Mouse (Mus musculus) skeletal muscle tissue, adult 2 months (tissue): ENCODE results near the gene Slc25a54.

Source experiments
- DNase-seq: peaks from one replicate; pipeline ENCODE4 v3.0.0-alpha.2; 2012; ENCODE audit warnings: low read depth, low spot score

The Slc25a54 gene

DNA sequence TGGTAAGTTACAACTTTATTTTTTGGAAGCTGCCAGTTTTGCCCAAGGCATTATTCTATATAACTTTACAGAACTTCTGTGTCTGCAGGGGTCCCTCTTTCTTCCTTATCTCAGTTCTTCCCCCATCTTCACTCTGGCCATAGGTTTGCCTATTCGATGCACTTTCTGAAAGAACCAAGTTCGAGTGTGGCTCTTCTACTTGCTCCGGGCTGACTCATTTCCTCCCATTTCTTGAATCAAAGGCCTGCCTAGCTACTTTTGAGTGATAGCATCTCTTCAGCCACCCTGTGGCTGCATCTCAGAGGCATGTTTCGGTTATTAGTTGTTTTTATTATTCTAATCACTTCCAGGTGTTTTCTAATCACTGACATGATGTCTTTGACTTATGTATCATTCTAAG lies 43.8 kb downstream of the Slc25a54 start:
- DNase-seq, result no peak

GRCm38 (mm10) chr3:109125531-109125930 lies 45.3 kb downstream of the Slc25a54 start:
- peak; percentile 11 for DNase-seq

- DNase-seq, result no peak
Observed at GRCm38 (mm10) chr3:109129768-109130167, 49.5 kb downstream of the Slc25a54 start.

- no peak for DNase-seq
Observed at GRCm38 (mm10) chr3:109132966-109133365, 52.7 kb downstream of the Slc25a54 start.

- no peak for DNase-seq
Observed at GRCm38 (mm10) chr3:109134036-109134435, 53.8 kb downstream of the Slc25a54 start.

- no peak for DNase-seq
Observed at GRCm38 (mm10) chr3:109135352-109135751, 55.1 kb downstream of the Slc25a54 start.

DNA sequence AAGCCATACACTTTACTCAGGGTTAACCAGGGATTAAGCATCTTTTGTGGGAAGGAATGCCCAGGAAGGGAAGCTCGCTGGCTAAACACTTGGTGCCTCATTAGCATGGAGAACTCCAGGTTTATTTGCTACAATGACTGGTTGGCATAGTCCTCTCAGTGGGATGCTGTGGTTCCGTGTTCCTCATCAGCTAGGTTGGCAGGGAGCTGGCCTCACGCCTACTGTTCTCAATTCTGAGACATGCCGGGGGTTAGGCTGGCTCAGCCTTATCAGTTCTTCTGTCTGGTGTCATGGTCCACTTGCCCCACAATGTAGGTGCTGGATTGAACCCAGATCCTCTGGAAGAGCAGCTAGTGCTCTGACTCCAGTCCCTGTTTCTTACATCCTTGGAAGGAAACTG lies 72.3 kb downstream of the Slc25a54 start:
- DNase-seq, result no peak

DNA sequence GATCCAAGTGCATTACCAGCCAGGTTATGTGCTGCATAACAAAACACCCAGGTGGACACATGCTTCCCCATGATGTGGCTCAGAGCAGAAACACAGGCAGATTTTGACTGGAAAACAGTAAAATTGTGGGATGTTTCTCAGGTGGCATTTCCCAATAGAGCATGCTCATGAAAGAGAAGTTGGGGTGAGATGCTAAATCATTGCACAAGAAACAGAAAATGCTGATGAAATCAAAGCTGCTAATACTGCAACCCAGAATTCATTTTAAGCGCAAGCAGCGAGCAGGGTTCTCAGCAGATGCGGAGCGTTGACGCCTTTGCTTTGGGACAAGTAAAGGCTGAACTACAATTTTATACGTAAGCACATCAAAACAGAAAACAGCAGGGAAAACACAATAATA lies 73.1 kb downstream of the Slc25a54 start:
- no peak for DNase-seq

DNA sequence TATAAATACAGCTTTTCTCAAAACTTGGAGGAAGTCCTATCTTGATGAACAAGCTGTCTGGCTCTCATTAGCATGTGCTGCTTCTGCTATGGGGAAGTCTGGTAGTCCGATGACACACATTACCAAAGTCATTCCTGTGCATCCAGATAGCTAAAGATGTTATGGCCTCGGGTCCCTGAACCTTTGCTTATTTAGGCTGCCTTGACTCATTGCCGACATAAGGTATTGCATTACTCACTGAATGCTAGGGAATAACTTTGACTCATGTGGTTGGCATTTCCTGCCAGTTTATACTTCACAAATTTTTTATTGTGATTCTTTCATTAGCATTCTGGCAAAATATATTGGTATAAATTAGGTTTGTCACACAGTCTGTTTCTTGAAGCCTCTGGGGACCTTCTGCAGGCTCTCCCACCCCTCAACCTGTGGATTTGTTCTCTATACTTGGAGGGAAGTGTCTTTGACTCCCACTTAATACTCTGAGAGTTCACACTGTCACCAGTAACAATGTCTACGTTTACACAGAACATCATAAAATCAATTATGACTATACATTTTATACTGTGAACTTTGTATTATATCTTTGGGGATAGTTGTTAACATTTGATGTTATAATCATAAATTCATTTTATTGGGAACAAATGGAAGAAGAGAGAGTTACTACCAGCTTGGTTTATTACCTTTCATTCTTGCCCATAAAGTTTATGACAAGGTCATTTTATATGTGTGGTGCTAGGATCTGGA lies 75.8 kb downstream of the Slc25a54 start:
- no peak for DNase-seq

DNA sequence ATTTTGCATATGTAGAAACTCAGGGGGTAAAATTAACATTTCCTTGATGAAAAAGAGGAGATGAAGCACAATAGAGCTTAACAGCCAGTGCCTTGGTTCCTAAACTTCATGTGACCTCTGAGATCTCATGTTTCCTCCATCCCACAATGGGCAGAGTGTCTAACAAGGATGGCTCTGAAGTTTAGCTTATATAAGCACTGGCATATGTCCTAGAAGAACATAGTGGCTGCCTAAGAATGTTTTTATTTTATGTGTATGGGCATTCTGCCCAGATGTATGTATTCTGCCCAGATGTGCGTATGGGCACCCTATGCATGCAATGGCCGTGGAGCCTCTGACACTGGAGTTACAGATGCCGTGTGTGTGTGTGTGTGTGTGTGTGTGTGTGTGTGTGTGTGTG lies 77.2 kb downstream of the Slc25a54 start:
- DNase-seq, result no peak

DNA sequence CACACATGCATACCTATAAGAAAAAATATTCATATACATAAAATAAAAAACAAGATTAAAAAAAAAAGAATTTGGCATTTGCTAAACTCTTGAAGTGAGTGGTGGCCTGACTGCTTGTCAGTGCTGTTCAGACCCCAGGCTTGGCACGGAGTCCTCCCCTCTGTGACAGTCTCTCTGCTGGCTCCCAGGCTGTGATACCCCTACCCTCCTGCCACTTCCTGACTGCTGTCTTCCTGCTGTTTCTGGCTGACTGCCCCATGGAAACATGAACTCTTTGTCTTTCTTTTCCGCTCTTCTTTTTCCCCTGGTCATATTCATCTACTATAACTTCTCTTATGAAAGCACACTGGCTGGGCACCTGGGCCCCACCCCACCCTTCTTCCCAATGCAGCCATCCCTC lies 83.8 kb downstream of the Slc25a54 start:
- no peak for DNase-seq

DNA sequence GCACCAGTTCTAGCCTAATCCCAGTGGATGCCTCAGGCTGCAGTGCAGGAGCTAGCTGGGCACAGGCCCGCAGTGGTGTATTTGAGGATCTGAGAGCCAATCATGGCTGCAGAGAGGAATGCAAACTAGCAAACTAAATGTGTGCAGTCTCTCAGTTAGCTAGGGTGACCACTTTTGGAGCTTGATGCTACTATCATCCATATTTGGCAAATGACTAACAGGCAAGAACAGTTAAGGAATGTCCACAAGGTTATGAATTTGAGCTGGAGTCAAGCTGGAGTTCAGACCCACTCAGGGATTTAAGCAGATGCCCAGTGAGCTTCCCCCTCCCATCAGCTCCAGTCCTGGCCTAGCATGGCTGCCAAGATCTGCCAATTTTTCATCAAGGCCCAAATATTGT lies 84.4 kb downstream of the Slc25a54 start:
- DNase-seq, result no peak

DNA sequence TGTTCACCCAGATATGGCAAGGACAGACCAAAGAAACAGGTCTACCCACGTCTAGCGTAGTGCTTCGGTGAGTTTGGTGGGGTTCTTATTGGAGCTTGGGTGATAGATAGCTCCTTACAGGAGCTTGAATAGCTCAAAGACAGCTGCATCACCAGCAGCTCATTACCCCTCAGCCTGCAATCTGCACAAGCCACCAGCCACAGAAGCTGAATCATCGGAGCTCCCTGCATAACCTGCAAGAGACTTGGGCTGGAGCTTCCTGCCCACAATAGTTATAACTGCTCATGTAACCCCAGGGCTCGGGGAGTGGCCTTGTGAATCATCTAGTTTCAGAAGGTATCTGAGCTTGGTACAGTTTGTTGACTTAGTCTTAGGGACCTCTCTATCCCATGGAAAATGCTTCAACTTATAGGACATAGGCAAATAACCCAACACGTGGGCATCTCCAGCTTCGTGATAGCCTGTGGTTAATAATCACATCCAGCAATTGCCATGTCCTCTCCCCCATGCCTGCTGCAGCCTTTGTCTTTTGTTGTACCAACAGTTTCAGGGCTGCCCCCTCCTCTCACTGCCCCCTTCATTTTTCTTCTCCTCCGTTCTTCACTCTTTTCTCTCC lies 85.1 kb downstream of the Slc25a54 start:
- DNase-seq, result no peak
